Mouse (Mus musculus) left cerebral cortex, adult 2 months (tissue): Measurements from ENCODE around the gene Dchs2. TPM values are rescaled to one million over a fixed set of nuclear protein-coding genes. Genes with fewer than 3 reads are reported as not detected.

ENCODE experiments used
- DNase-seq, 2 experiments: peaks; one replicate each; pipeline ENCODE4 v3.0.0; 2021 to 2022; ENCODE audit warnings: low spot score in 2 of 2, mixed read lengths in 1 of 2; ENCODE audit errors: extremely low spot score in 1 of 2
- H3K27ac ChIP-seq: fragments of 200-600 bp; 2 replicates; pipeline ENCODE4 v1.8.1; 2022
- H3K4me3 ChIP-seq: fragments of 200-600 bp; 2 replicates; pipeline ENCODE4 v1.8.1; 2022
- CTCF ChIP-seq: fragments of 200-600 bp; IDR thresholded peaks from 2 replicates; pipeline ENCODE4 v1.8.1; 2022; ENCODE audit warnings: antibody characterized with exemption, mild to moderate bottlenecking, moderate library complexity
- intact Hi-C: fragments of 180-260 bp; cut with DNase I; formaldehyde crosslinking; loops from one replicate; pipeline ENCODE4 v1.15.1; 2025
- total RNA-seq, 2 experiments: library from RNA; stranded (reverse); gene quantifications; 2 replicates each; pipeline ENCODE4 v1.2.3; 2021

The Dchs2 gene
- total RNA-seq, 2 experiments from 2014 or later = 2.6 to 4.2 TPM

DNA sequence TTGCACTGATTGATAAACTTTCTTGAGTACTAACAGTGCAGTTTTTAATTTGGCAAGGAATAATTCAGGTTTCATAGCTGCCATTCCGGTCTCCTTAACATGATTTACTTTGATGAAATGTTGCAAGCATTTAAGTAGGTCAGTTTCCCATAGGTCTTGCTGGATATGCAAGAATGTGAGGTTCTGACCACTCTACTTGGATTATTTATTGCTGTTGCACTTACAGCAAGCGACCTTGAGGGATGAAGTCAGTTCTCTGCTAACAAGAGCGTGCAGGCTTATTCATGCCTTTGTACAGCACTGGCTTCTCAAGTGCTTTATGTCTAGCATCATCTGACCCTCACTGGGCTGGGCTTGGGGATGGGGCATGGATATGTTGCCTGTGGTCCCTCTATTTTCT, 35.9 kb downstream of the Dchs2 start:
- intact Hi-C loops = no loop called here
- Histone ChIP-seq H3K4me3 (no peak overlapping the region), H3K27ac (no peak overlapping the region)
- TF ChIP-seq CTCF = no peak
- DNase-seq = no peak

GRCm38 (mm10) chr3:83185527-83185926, 57.8 kb downstream of the Dchs2 start:
- H3K27ac ChIP-seq = no peak overlapping the region
- intact Hi-C loops = no loop called here
- H3K4me3 ChIP-seq = no peak overlapping the region
- no peak for TF ChIP-seq CTCF
- no peak for DNase-seq

- DNase-seq = no peak
- H3K27ac ChIP-seq = no peak overlapping the region
Observed at GRCm38 (mm10) chr3:83191271-83191670, 63.5 kb downstream of the Dchs2 start.

DNA sequence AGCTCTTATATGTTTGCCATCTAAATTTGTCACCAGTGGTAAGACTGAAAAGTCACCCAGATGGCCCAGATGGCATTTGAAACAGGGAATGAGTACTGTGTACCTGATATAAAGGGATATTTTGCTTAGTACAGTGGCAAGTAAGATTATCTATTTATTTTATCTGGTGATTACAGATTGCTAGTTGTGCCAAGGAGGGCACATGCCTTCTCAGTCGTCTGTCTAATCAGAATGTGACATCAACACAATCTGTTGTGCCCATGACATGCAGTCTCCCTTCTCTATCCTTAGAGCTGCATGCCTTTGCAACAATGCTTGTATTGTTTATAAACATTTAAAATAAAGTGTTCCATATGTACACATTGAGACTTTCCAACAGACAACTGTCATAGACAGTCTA, 64.7 kb downstream of the Dchs2 start:
- no peak for TF ChIP-seq CTCF
- no peak overlapping the region for H3K4me3 ChIP-seq
- intact Hi-C loops = no loop called here
- no peak for DNase-seq
- H3K27ac ChIP-seq = no peak overlapping the region

More at GRCm38 (mm10) chr3:83191271-83191670, 63.5 kb downstream of the Dchs2 start:
- no peak overlapping the region for H3K4me3 ChIP-seq
- intact Hi-C loops = no loop called here
- no peak for TF ChIP-seq CTCF

DNA sequence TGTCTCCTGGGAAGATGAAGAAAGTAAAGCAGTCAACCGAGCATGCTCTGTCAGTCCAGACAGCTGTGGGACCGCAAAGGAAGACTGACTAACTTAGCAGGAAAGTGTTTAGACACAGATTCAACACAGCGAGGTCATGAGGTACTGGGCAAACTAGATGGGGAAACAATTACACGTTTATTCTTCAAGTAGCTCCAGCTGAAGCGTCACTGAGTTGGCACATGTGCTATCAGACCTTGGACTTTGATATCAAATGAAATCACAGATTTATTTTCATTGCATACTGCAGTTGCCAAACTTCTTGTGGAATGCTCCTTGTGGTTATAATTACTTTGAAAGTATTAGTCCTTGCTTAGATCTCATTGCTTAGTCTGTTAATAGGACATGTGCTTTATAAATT, 67.2 kb downstream of the Dchs2 start:
- no peak for TF ChIP-seq CTCF
- no peak overlapping the region for H3K27ac ChIP-seq
- intact Hi-C loops = no loop called here
- H3K4me3 ChIP-seq = no peak overlapping the region
- DNase-seq = no peak

DNA sequence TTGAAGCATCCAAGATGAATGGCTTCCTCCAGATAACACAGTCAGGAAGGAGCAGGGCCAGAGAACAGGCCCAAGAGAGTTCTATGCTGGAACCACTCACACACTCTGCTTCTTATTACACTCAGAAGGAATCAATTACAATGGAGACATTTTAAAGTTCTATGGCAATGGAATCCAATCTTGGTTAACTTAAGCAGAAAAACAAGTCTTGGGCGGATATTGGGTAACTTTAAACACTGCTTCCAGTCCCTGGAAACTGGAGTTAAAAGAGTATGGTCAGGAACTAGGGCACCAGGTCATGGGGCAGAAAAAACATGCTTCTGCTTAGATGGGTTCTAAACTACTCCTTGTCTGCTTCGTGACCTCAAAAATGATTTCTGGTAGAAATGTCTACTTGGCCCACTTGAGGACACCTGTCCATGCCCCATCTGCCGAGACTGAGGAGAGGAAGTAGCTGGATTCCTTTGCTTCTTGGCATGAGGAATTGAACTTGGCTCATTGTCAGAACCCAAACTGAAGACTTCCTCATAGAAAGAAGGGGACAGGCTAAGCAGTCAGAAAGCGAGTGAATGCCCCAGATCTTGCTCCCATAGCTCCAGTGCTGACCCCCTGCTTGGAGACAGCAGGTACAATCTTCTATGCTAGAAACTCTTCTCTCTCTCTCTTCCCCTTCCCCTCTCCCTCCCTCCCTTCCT, 73.7 kb downstream of the Dchs2 start:
- Histone ChIP-seq H3K4me3 (no peak overlapping the region), H3K27ac (no peak overlapping the region)
- DNase-seq = no peak
- intact Hi-C loops = no loop called here
- TF ChIP-seq CTCF = no peak

DNA sequence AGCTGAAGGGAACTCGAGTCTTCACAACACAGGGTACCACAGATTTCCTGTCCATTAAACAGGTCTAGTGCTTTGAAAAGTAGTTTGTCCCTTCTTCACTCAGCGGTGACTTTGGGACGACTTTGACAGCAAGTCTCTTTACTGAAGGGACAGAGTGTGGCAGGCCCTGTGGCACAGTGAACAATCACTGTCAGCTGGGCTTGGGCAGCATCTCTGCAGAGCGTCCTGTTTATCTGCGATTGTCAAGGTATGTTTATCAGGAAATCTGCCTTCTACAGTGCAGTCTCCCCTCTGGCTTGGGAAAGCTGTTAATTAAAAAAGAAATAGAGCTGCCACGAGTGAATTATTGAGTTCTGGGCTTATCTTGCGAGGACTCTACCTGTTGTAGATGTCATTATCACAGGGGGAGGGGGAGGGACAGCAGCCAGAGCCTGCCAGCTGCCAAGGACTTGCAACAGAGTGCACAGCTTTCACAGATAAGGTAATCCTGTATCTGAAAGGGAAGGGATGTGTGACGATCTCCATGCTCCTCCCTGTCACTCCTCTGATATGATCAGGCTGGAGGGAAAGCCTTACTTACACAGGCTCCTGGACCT, 77.4 kb downstream of the Dchs2 start:
- H3K4me3 ChIP-seq = no peak overlapping the region
- no peak overlapping the region for H3K27ac ChIP-seq
- intact Hi-C loops = no loop called here
- no peak for DNase-seq
- no peak for TF ChIP-seq CTCF

- no peak overlapping the region for H3K27ac ChIP-seq
- DNase-seq = no peak
- intact Hi-C loops = no loop called here
- H3K4me3 ChIP-seq = no peak overlapping the region
- no peak for TF ChIP-seq CTCF
Observed at GRCm38 (mm10) chr3:83209646-83210045, 81.9 kb downstream of the Dchs2 start.

GRCm38 (mm10) chr3:83210210-83210609, 82.5 kb downstream of the Dchs2 start:
- TF ChIP-seq CTCF = no peak
- intact Hi-C loops = no loop called here
- Histone ChIP-seq H3K4me3 (no peak overlapping the region), H3K27ac (no peak overlapping the region)
- DNase-seq = no peak

- DNase-seq = no peak
- H3K4me3 ChIP-seq = no peak overlapping the region
- no peak overlapping the region for H3K27ac ChIP-seq
- TF ChIP-seq CTCF = no peak
- intact Hi-C loops = no loop called here
Observed at GRCm38 (mm10) chr3:83211939-83212338, 84.2 kb downstream of the Dchs2 start.

GRCm38 (mm10) chr3:83212578-83212977, 84.8 kb downstream of the Dchs2 start:
- no peak overlapping the region for H3K27ac ChIP-seq
- intact Hi-C loops = no loop called here
- no peak for TF ChIP-seq CTCF
- peak in 1 of 2 experiments; percentile 16 for DNase-seq
- no peak overlapping the region for H3K4me3 ChIP-seq

DNA sequence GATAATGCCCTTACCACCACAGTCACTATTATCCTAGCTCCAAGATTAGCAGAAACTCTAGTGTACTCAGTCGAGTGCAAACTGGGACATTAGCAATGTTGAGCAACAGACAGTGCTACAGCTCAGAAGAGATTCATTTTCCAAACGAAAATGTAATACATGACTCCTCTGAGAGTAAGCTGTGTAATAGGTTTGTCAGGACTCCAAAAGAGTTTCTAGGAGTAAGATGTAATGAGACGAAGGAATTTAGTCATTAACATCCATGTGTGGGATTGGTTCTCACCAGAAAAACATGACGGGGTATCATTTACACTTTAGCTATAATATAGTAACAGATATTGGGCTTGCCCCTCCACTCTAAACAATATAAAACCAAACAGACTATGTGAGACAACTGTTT, 90.3 kb downstream of the Dchs2 start:
- H3K27ac ChIP-seq = no peak overlapping the region
- no peak overlapping the region for H3K4me3 ChIP-seq
- TF ChIP-seq CTCF = no peak
- DNase-seq = no peak
- intact Hi-C loops = no loop called here

DNA sequence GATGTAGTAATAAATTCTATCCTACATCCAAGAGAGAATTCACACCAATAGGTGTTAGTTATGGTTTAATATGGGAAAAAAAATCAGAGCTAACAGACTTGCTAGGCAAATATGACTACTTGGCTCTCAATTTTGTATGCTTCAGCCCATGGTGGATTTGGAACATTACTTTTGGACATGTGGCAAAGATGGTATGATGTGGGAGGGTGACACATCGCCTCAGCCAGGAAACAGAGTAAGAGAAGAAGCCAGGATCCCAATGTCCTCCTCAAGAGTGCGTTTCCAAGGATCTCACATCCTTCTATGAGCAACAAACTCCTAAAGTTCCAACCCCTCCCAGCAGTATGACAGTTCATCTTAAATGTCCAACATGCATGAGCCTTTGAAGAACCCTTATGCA, 92.4 kb downstream of the Dchs2 start:
- no peak for DNase-seq
- Histone ChIP-seq H3K4me3 (no peak overlapping the region), H3K27ac (no peak overlapping the region)
- TF ChIP-seq CTCF = no peak
- intact Hi-C loops = loop anchor here (5.0 kb wide), 2 partner anchors 93 to 218 kb away; partner anchors contain the start of gene Dchs2
